Mouse (Mus musculus) C2C12 (cell line): ENCODE measurements at regions not wholly inside any gene's neighbourhood (a gene's known extent, or its start where the extent isn't known, plus 50 kb on each side); places are given as distances from the start of the nearest gene placed in this dataset.

Experiments
- H3K27me3 ChIP-seq: one replicate; pipeline ENCODE4 v1.6.1; 2011; ENCODE audit not compliant: control insufficient read depth, insufficient read depth, insufficient read length
- H3K36me3 ChIP-seq: one replicate; pipeline ENCODE4 v1.6.1; 2011; ENCODE audit not compliant: control insufficient read depth, insufficient read depth
- H3K4me3 ChIP-seq: one replicate; pipeline ENCODE4 v1.5.1; 2011; ENCODE audit warnings: mild to moderate bottlenecking, control low read depth; ENCODE audit not compliant: poor library complexity, insufficient read depth, severe bottlenecking
- H3K79me2 ChIP-seq: one replicate; pipeline ENCODE4 v1.6.1; 2011; ENCODE audit not compliant: control insufficient read depth, insufficient read depth
- H3K79me3 ChIP-seq: one replicate; pipeline ENCODE4 v1.6.1; 2011; ENCODE audit warnings: low read depth, control low read depth
- H3ac ChIP-seq: one replicate; pipeline ENCODE3; 2011; ENCODE audit warnings: low read depth; ENCODE audit not compliant: control insufficient read depth, insufficient read length
- CEBPB ChIP-seq: IDR thresholded peaks from one replicate; pipeline ENCODE4 v1.6.1; 2011; ENCODE audit warnings: low read depth, mild to moderate bottlenecking, control low read depth, moderate library complexity
- CTCF ChIP-seq: IDR thresholded peaks from one replicate; pipeline ENCODE4 v1.5.1; 2011; ENCODE audit not compliant: control insufficient read depth, insufficient read depth, insufficient read length
- FOSL1 ChIP-seq: IDR thresholded peaks from one replicate; pipeline ENCODE4 v1.8.0; 2011; ENCODE audit warnings: mild to moderate bottlenecking, low read length; ENCODE audit not compliant: poor library complexity, insufficient read depth, severe bottlenecking
- MAX ChIP-seq: IDR thresholded peaks from one replicate; pipeline ENCODE4 v1.6.1; 2011; ENCODE audit warnings: mild to moderate bottlenecking, control low read depth
- MYOD1 ChIP-seq: IDR thresholded peaks from one replicate; pipeline ENCODE4 v1.6.1; 2011; ENCODE audit warnings: low read depth; ENCODE audit not compliant: control insufficient read depth, insufficient read length
- MYOG ChIP-seq: IDR thresholded peaks from one replicate; pipeline ENCODE4 v1.6.1; 2011; ENCODE audit not compliant: control insufficient read depth, insufficient read length; ENCODE audit errors: extremely low read depth
- USF1 ChIP-seq: IDR thresholded peaks from one replicate; pipeline ENCODE4 v1.6.1; 2011; ENCODE audit warnings: low read depth, mild to moderate bottlenecking, control low read depth, moderate library complexity

- no peaks in the 10 kb centered on the region for H3K36me3 ChIP-seq
- TF ChIP-seq MYOD1 (no peak), MYOG (no peak), CTCF (no peak), FOSL1 (no peak), USF1 (no peak), MAX (no peak), CEBPB (no peak)
- no peak overlapping the region for H3ac ChIP-seq
- no peak overlapping the region for H3K4me3 ChIP-seq
- H3K79me2 ChIP-seq: no peaks in the 10 kb centered on the region
- no peaks in the 10 kb centered on the region for H3K27me3 ChIP-seq
- H3K79me3 ChIP-seq: no peaks in the 10 kb centered on the region
These were observed 63.0 kb upstream of the Paqr3 start for GRCm38 (mm10) chr5:97174446-97174845.

- H3K27me3 ChIP-seq: no peaks in the 10 kb centered on the region
- no peak overlapping the region for H3K4me3 ChIP-seq
- no peaks in the 10 kb centered on the region for H3K79me2 ChIP-seq
- H3K36me3 ChIP-seq: no peaks in the 10 kb centered on the region
- H3K79me3 ChIP-seq: no peaks in the 10 kb centered on the region
- H3ac ChIP-seq: no peak overlapping the region
- TF ChIP-seq MAX (no peak), USF1 (no peak), FOSL1 (no peak), MYOG (no peak), CTCF (no peak), CEBPB (no peak), MYOD1 (no peak)
These were observed 56.2 kb upstream of the Paqr3 start for GRCm38 (mm10) chr5:97167401-97168249.

- no peaks in the 10 kb centered on the region for H3K27me3 ChIP-seq
- H3K36me3 ChIP-seq: no peaks in the 10 kb centered on the region
- H3K79me3 ChIP-seq: no peaks in the 10 kb centered on the region
- no peak overlapping the region for H3ac ChIP-seq
- no peaks in the 10 kb centered on the region for H3K79me2 ChIP-seq
- TF ChIP-seq MAX: no peak
- no peak for TF ChIP-seq CTCF
- TF ChIP-seq USF1: no peak
- TF ChIP-seq MYOD1: no peak
- TF ChIP-seq MYOG: no peak
- TF ChIP-seq CEBPB: no peak
- TF ChIP-seq FOSL1: no peak
- H3K4me3 ChIP-seq: no peak overlapping the region
These were observed 54.9 kb upstream of the Paqr3 start for GRCm38 (mm10) chr5:97166128-97166883.
